Mouse (Mus musculus): ENCODE results near the gene Dusp27.
"Not testable (repeated sequence)": the region's sequence is repeated elsewhere in the genome, so short reads cannot be mapped to it uniquely, and the experiment has no call there.

Dusp27 gene

GRCm38 (mm10) chr1:166146626-166147025 is 18.9 kb upstream of the Dusp27 start:
- in situ Hi-C loops (cut with MboI, MseI) = no loop called here

- in situ Hi-C loops (cut with MboI, MseI) = no loop called here
These were observed 14.6 kb upstream of the Dusp27 start for GRCm38 (mm10) chr1:166142369-166142768.

GRCm38 (mm10) chr1:166141868-166142267 is 14.1 kb upstream of the Dusp27 start:
- in situ Hi-C loops (cut with MboI, MseI) = not testable (repeated sequence)

GRCm38 (mm10) chr1:166139620-166140184 is 12.0 kb upstream of the Dusp27 start:
- in situ Hi-C loops (cut with MboI, MseI) = no loop called here

GRCm38 (mm10) chr1:166139113-166139512 is 11.4 kb upstream of the Dusp27 start:
- in situ Hi-C loops (cut with MboI, MseI) = no loop called here

GRCm38 (mm10) chr1:166138136-166138535 is 10.4 kb upstream of the Dusp27 start:
- in situ Hi-C loops (cut with MboI, MseI) = no loop called here

- in situ Hi-C loops (cut with MboI, MseI) = no loop called here
These were observed 9.7 kb upstream of the Dusp27 start for GRCm38 (mm10) chr1:166137244-166137938.

- in situ Hi-C loops (cut with MboI, MseI) = no loop called here
These were observed 7.5 kb upstream of the Dusp27 start for GRCm38 (mm10) chr1:166135091-166135740.

- in situ Hi-C loops (cut with MboI, MseI) = no loop called here
These were observed 4.6 kb upstream of the Dusp27 start for GRCm38 (mm10) chr1:166132367-166132766.

GRCm38 (mm10) chr1:166130224-166130860 is 2.6 kb upstream of the Dusp27 start, which contains the start of gene Gpa33:
Gene Gpa33, plus strand, starts transcription at chr1:166130238.
- in situ Hi-C loops (cut with MboI, MseI) = no loop called here

GRCm38 (mm10) chr1:166128551-166128950 is 829 bp upstream of the Dusp27 start:
- in situ Hi-C loops (cut with MboI, MseI) = no loop called here

GRCm38 (mm10) chr1:166126795-166127194 is 927 bp downstream of the Dusp27 start:
- in situ Hi-C loops (cut with MboI, MseI) = no loop called here

GRCm38 (mm10) chr1:166126290-166126689 is 1.4 kb downstream of the Dusp27 start:
- in situ Hi-C loops (cut with MboI, MseI) = no loop called here

- in situ Hi-C loops (cut with MboI, MseI) = no loop called here
These were observed 2.7 kb downstream of the Dusp27 start for GRCm38 (mm10) chr1:166124932-166125593.

- in situ Hi-C loops (cut with MboI, MseI) = no loop called here
These were observed 4.0 kb downstream of the Dusp27 start for GRCm38 (mm10) chr1:166123751-166124150.

GRCm38 (mm10) chr1:166123045-166123444 is 4.7 kb downstream of the Dusp27 start:
- in situ Hi-C loops (cut with MboI, MseI) = no loop called here

- in situ Hi-C loops (cut with MboI, MseI) = no loop called here
These were observed 5.6 kb downstream of the Dusp27 start for GRCm38 (mm10) chr1:166122114-166122513.

- in situ Hi-C loops (cut with MboI, MseI) = no loop called here
These were observed 9.7 kb downstream of the Dusp27 start for GRCm38 (mm10) chr1:166117866-166118639.

- in situ Hi-C loops (cut with MboI, MseI) = no loop called here
These were observed 12.0 kb downstream of the Dusp27 start for GRCm38 (mm10) chr1:166115719-166116118.

- in situ Hi-C loops (cut with MboI, MseI) = no loop called here
These were observed 12.7 kb downstream of the Dusp27 start for GRCm38 (mm10) chr1:166114986-166115385.

- in situ Hi-C loops (cut with MboI, MseI) = no loop called here
These were observed 22.3 kb downstream of the Dusp27 start for GRCm38 (mm10) chr1:166105464-166105863.
